Mouse (Mus musculus): ENCODE results near the gene Atp4b.

GRCm38 (mm10) chr8:13436052-13436451 is 39.4 kb upstream of the Atp4b start:
- TF ChIP-seq CTCF (conservative IDR thresholded peaks at IDR 0.05; ENCODE audit: insufficient read depth, insufficient read length, low read depth, low read length): no peak
- no peak for TF ChIP-seq POLR2A (IDR thresholded peaks at IDR 0.05; ENCODE audit: low read depth, low read length)
